In the genomic region with DNA sequence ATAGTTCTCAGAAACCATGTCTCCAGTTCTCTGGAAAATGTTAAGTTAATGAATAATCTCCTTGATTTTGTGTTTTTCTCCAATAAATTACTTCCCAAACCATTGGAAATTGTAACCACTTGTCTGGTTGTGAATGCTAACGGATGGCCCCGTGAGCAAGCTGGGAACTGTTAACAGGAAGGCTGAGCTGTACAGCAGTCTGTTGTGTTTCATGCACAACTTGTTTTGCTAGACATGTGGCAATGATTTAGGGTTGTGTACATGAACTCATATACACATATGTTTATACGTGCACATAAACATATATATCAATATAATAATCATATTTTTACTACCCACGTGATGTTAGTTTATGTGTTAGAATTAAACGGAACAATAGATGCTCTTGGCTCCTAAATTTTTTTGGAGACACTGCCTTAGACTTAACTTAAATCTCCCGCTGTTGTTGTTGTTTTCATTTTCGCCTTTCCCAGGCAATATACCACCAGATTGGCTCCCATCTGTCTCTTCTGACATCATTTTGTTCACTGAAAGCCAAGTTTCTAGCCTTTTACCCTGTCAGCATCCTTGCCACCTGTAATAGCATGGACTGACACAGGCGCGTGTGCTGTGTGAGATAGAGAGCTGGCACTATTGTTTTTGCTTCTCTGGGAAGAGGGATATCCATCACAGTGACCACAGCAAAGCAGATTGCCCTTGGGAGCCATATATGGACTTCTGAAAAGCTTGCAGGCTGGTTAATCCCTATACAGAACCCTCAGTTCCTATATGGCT, we compare ENCODE assay signal across 21 mouse cellular contexts.
DNase-seq lines count a peak whose midpoint lies in the region; ATAC-seq lines count a peak whose summit lies in the region.
"Had no signal": no experiment of that assay in that cellular context is flagged by ENCODE, and none has a peak within 500 bp of the region (broad histone marks: within the 10 kb centered on the region; RNA-seq: fewer than 3 reads in every experiment).

No protein-coding gene starts in this region.

- H3K4me1 ChIP-seq in forebrain, embryonic 15.5 days: peaks cover 25% of the 10 kb centered on the region
- peaks cover 14% of the 10 kb centered on the region for H3K4me1 ChIP-seq in forebrain, embryonic 12.5 days
- H3K4me1 ChIP-seq in limb, embryonic 10.5 days: peaks cover 19% of the 10 kb centered on the region
- H3K4me1 ChIP-seq: liver, embryonic 13.5 days had no signal

- H3K27me3 ChIP-seq in forebrain, embryonic 15.5 days: no peaks in the 10 kb centered on the region
- H3K27me3 ChIP-seq in forebrain, embryonic 12.5 days: no peaks in the 10 kb centered on the region
- no peaks in the 10 kb centered on the region for H3K27me3 ChIP-seq in limb, embryonic 10.5 days (ENCODE audit: low read depth, poor library complexity, severe bottlenecking)
- H3K27me3 ChIP-seq: limb, embryonic 12.5 days; liver, embryonic 13.5 days; lung, embryonic 15.5 days had no signal

- peak; percentile 80 for ATAC-seq in forebrain, embryonic 15.5 days (replicated peaks)
- no peak for ATAC-seq in forebrain, embryonic 12.5 days (ENCODE audit: low FRiP score)
- ATAC-seq: activated CD4-positive, CD25-positive, alpha-beta regulatory T cell, adult 4 months; intestine, embryonic 16.5 days; Patski had no signal

- no peak overlapping the region for H3K9ac ChIP-seq in forebrain, embryonic 15.5 days (replicated peaks)
- H3K9ac ChIP-seq in forebrain, embryonic 12.5 days: no peak overlapping the region
- H3K9ac ChIP-seq: hindbrain, embryonic 14.5 days; limb, embryonic 12.5 days; liver, embryonic 13.5 days; lung, embryonic 15.5 days had no signal

- 57% methylated on average over 9 of the region's 9 CpGs for WGBS in forebrain, embryonic 15.5 days
- 87% methylated on average over 9 of the region's 9 CpGs for WGBS in forebrain, embryonic 12.5 days
- WGBS in limb, embryonic 10.5 days: 80% methylated on average over 9 of the region's 9 CpGs

- no peak overlapping the region for H3K4me2 ChIP-seq in forebrain, embryonic 15.5 days (replicated peaks)
- no peak overlapping the region for H3K4me2 ChIP-seq in forebrain, embryonic 12.5 days
- H3K4me2 ChIP-seq: hindbrain, embryonic 14.5 days; limb, embryonic 12.5 days; liver, embryonic 13.5 days; lung, embryonic 15.5 days had no signal

- H3K36me3 ChIP-seq in forebrain, embryonic 15.5 days: no peaks in the 10 kb centered on the region
- H3K36me3 ChIP-seq in forebrain, embryonic 12.5 days (replicated peaks): no peaks in the 10 kb centered on the region
- H3K36me3 ChIP-seq in limb, embryonic 10.5 days: no peaks in the 10 kb centered on the region
- H3K36me3 ChIP-seq: limb, embryonic 12.5 days; liver, embryonic 13.5 days; lung, embryonic 15.5 days had no signal

- DNase-seq in cerebellum, adult 11 months: peak; percentile 51
- peak; percentile 88 for DNase-seq in cerebellum, adult 9-10 months
- DNase-seq in limb, embryonic 10.5 days (ENCODE audit: low spot score): no peak
- no peak for DNase-seq in testis, postnatal 10 days (ENCODE audit: low spot score)
- no peak for DNase-seq in kidney, adult 18-20 months
- DNase-seq: adrenal gland, postnatal 36 days; gastrocnemius, postnatal 14 days; kidney, postnatal 14 days; layer of hippocampus, adult 9-11 months; liver, embryonic 13.5 days; right cerebral cortex, postnatal 14 days; thymus, postnatal 14 days had no signal

- H3K27ac ChIP-seq in forebrain, embryonic 15.5 days (replicated peaks): peak overlapping the region; percentile 60; the same call in 1 of the 2 replicates
- H3K27ac ChIP-seq in forebrain, embryonic 12.5 days: no peak overlapping the region
- 0 out of 2 replicates have a peak overlapping the region, but pooled peaks have one; percentile 25 for H3K27ac ChIP-seq in limb, embryonic 10.5 days
- H3K27ac ChIP-seq: hindbrain, embryonic 14.5 days; limb, embryonic 12.5 days; liver, embryonic 13.5 days; lung, embryonic 15.5 days; macrophage had no signal

- no peak overlapping the region for H3K4me3 ChIP-seq in forebrain, embryonic 15.5 days
- no peak overlapping the region for H3K4me3 ChIP-seq in forebrain, embryonic 12.5 days (replicated peaks)
- H3K4me3 ChIP-seq in limb, embryonic 10.5 days: no peak overlapping the region
- H3K4me3 ChIP-seq: limb, embryonic 12.5 days; liver, embryonic 13.5 days; lung, embryonic 15.5 days had no signal

- no peaks in the 10 kb centered on the region for H3K9me3 ChIP-seq in forebrain, embryonic 15.5 days
- H3K9me3 ChIP-seq in forebrain, embryonic 12.5 days: no peaks in the 10 kb centered on the region
- no peaks in the 10 kb centered on the region for H3K9me3 ChIP-seq in limb, embryonic 10.5 days (replicated peaks)
- H3K9me3 ChIP-seq: limb, embryonic 12.5 days; liver, embryonic 13.5 days; lung, embryonic 15.5 days had no signal

Comparison
In these comparisons a context has a peak if more than half of its experiments do, and no peak if none do; other contexts are left out.
1. DNase-seq: peak in cerebellum, adult 11 months (single experiment) and cerebellum, adult 9-10 months (single experiment); none in limb, embryonic 10.5 days (single experiment), testis, postnatal 10 days (single experiment) and kidney, adult 18-20 months (single experiment).